12 mouse cellular contexts compared by ENCODE assay signal in genomic region chr16:21701611-21702313, GRCm38 (mm10). TPM values are rescaled to one million over a fixed set of nuclear protein-coding genes. Genes with fewer than 3 reads are reported as not detected.
DNase-seq lines count a peak whose midpoint lies in the region; ATAC-seq lines count a peak whose summit lies in the region.
"Had no signal": no experiment of that assay in that cellular context is flagged by ENCODE, and none has a peak within 500 bp of the region (broad histone marks: within the 10 kb centered on the region; RNA-seq: fewer than 3 reads in every experiment).

No protein-coding gene starts in this region.

- no peaks in the 10 kb centered on the region for H3K27me3 ChIP-seq in embryonic facial prominence, embryonic 11.5 days (ENCODE audit: control insufficient read depth, insufficient read depth, low read length)
- no peaks in the 10 kb centered on the region for H3K27me3 ChIP-seq in hindbrain, embryonic 15.5 days

- no peak overlapping the region for H3K4me3 ChIP-seq in embryonic facial prominence, embryonic 11.5 days (ENCODE audit: low read depth, low read length)
- H3K4me3 ChIP-seq in hindbrain, embryonic 15.5 days = no peak overlapping the region

- no peaks in the 10 kb centered on the region for H3K4me1 ChIP-seq in embryonic facial prominence, embryonic 11.5 days (ENCODE audit: control insufficient read depth, insufficient read depth, low read length)
- H3K4me1 ChIP-seq in hindbrain, embryonic 15.5 days (replicated peaks) = 0 out of 2 replicates have a peak, but pooled peaks cover 3% of the 10 kb centered on the region

- 21% methylated on average over 10 of the region's 10 CpGs for WGBS in embryonic facial prominence, embryonic 11.5 days
- WGBS in hindbrain, embryonic 15.5 days = 12% methylated on average over 10 of the region's 10 CpGs

- no peaks in the 10 kb centered on the region for H3K36me3 ChIP-seq in embryonic facial prominence, embryonic 11.5 days (replicated peaks; ENCODE audit: control insufficient read depth, insufficient read depth, low read depth, low read length)
- no peaks in the 10 kb centered on the region for H3K36me3 ChIP-seq in hindbrain, embryonic 15.5 days

- no peak overlapping the region for H3K4me2 ChIP-seq in embryonic facial prominence, embryonic 11.5 days (ENCODE audit: low read depth, low read length)
- H3K4me2 ChIP-seq in hindbrain, embryonic 15.5 days = peak overlapping the region; percentile 42
- H3K4me2 ChIP-seq: heart, embryonic 11.5 days had no signal

- H3K27ac ChIP-seq in embryonic facial prominence, embryonic 11.5 days (replicated peaks; ENCODE audit: low read depth, low read length) = no peak overlapping the region
- H3K27ac ChIP-seq in hindbrain, embryonic 15.5 days (replicated peaks) = no peak overlapping the region

- H3K9ac ChIP-seq in embryonic facial prominence, embryonic 11.5 days (replicated peaks; ENCODE audit: low read length) = no peak overlapping the region
- no peak overlapping the region for H3K9ac ChIP-seq in hindbrain, embryonic 15.5 days

- H3K9me3 ChIP-seq in embryonic facial prominence, embryonic 11.5 days (replicated peaks; ENCODE audit: control insufficient read depth, low read length) = no peaks in the 10 kb centered on the region
- no peaks in the 10 kb centered on the region for H3K9me3 ChIP-seq in hindbrain, embryonic 15.5 days

- DNase-seq in WW6 (ENCODE audit: low read depth, low spot score) = peak; percentile 85
- DNase-seq in embryonic facial prominence, embryonic 11.5 days (ENCODE audit: low spot score) = no peak
- DNase-seq in neural tube, embryonic 10.5 days (ENCODE audit: extremely low spot score, low spot score) = peak; percentile 53
- no peak for DNase-seq in lung, postnatal 4 days
- no peak for DNase-seq in adrenal gland, adult (ENCODE audit: inconsistent age in 2 of 2, low spot score in 1 of 2)
- no peak for DNase-seq in spleen, adult 12 weeks (ENCODE audit: low spot score)
- DNase-seq: adrenal gland, postnatal 25 days; cerebellum, adult 2 months; kidney, adult 2 months; lung, adult 18-20 months had no signal

- ATAC-seq in embryonic facial prominence, embryonic 11.5 days (replicated peaks; ENCODE audit: insufficient number of reproducible peaks, low FRiP score, low TSS enrichment, low read depth) = 0 out of 2 replicates have a peak, but pooled peaks have one; percentile 18
- ATAC-seq in hindbrain, embryonic 15.5 days (ENCODE audit: low FRiP score, low read depth) = no peak

RNA-seq across cellular contexts. Expression of gene 2510009E07Rik, which starts 7.3 kb away (rescaled TPM):
- polyA plus RNA-seq in embryonic facial prominence, embryonic 11.5 days (2014; fragmentation: Nextera tagmentation; extraction: Ambion mirVana) = 15.8 and 17.4 TPM in 2 replicates
- 49.9 and 53.2 TPM in 2 replicates for polyA plus RNA-seq in hindbrain, embryonic 15.5 days (2015; fragmentation: Nextera tagmentation; extraction: Ambion mirVana)

Comparison
In these comparisons a context has a peak if more than half of its experiments do, and no peak if none do; other contexts are left out.
1. DNase-seq: peak in WW6 (single experiment) and neural tube, embryonic 10.5 days (single experiment); none in embryonic facial prominence, embryonic 11.5 days (single experiment), lung, postnatal 4 days (0 of 2), adrenal gland, adult (0 of 2) and spleen, adult 12 weeks (single experiment).